Mouse (Mus musculus) right cerebral cortex, adult 2 months (tissue): ENCODE measurements around the gene Pde4b.
A peak's percentile ranks its signal among the peaks of the same experiment; 100 is the strongest.

ENCODE experiments used
- DNase-seq, 2 experiments: peaks; one replicate each; pipeline ENCODE4 v3.0.0; 2021 to 2022; ENCODE audit warnings: low spot score in 2 of 2

The Pde4b gene

GRCm38 (mm10) chr4:102397334-102397733, 310.0 kb downstream of the Pde4b start:
- DNase-seq, result peak in 1 of 2 experiments; percentile 14

DNA sequence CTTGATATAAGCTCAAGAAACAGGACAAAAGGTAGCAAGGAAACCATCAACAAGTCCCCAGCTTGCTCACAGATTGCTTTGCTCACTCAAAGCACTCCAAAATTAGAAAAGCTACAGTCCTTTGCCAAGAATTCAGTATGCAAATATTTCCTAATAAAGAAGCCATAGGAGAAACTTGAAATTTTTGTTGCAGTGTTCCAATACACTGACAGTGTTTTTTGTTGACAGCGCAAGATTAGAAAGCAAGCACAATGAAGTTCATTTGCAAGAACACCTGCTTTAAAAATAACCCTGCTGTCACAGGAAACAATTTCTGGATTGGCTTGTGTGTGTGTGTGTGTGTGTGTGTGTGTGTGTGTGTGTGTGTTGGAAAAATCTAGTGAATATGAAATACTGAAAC, 311.2 kb downstream of the Pde4b start:
- no peak for DNase-seq

DNA sequence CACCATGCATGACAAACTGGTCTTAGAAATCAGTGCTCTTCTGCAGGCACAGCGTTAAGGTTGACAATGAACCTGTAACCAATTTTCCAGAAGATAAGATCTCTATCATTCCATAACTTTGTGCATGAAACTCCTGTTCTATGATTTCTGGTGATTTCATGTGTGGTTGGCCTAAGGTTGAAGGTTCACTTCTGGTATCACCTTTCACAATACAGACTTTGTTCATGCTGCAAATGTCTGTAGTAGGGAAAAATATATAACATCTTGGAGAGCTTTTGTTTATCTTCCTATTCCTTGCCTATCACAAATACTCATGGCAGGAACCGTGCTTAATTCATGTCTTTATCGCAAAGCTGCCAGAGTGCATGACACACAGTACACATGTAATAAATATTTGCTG, 319.5 kb downstream of the Pde4b start:
- no peak for DNase-seq

GRCm38 (mm10) chr4:102408132-102408531, 320.8 kb downstream of the Pde4b start:
- DNase-seq, result no peak

DNA sequence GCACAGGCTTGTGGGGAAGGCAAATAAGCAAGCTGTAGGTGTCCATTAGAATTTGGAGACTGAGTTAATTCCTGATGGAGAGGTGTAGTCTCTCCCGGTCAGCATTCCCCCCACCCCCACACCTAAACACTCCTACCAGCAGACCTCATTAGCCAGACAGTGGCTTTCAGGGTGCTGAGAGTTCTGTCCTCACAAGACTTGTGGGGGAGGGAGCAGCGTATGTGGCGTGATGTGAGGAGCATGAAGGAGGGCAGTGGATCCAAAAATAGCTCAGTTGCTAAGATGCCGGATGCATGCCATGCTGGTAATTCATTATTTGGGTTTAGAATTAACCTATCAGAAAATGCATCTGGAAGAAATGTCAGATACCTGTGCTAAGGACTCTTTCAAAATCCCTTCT, 321.6 kb downstream of the Pde4b start:
- no peak for DNase-seq

DNA sequence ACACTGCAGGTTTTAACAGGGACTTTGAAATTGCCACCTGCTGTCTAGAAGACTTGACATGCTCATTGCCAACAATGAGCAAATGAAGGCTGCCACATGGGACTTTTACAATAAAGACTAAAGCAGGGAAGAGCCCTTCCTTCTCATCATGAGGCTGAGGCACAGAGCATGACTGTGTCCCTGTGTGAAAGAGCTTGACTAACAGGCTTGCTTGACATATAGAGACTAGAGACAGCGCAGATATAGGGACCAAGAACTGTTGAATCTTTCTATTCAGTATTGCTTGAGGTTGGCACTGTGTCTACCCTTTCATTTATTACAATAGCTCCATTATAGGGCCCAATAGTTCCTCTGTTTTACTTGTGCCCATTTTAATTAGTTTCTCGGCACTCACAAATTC, 325.8 kb downstream of the Pde4b start:
- no peak for DNase-seq

DNA sequence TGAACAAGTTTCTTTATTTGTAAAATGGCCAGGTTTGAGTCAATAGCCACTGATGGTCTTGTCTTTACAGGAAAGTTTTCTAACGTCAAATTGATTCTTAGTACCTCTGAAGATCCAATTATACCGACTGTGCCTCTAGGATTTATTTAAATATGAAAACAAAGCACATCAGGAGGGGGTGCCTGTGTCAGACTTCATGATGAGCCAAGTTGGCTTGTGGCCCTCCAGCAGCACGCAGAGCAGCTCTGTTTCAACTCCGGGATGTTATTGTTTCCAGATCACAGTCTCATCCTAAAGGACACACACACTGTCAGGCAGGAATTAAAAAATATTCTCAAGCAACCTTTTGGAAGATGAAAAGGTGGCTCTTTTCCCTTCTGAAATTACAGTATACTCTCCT, 326.5 kb downstream of the Pde4b start:
- DNase-seq, result no peak

- DNase-seq, result no peak
Measured at GRCm38 (mm10) chr4:102414610-102415009, 327.3 kb downstream of the Pde4b start.

DNA sequence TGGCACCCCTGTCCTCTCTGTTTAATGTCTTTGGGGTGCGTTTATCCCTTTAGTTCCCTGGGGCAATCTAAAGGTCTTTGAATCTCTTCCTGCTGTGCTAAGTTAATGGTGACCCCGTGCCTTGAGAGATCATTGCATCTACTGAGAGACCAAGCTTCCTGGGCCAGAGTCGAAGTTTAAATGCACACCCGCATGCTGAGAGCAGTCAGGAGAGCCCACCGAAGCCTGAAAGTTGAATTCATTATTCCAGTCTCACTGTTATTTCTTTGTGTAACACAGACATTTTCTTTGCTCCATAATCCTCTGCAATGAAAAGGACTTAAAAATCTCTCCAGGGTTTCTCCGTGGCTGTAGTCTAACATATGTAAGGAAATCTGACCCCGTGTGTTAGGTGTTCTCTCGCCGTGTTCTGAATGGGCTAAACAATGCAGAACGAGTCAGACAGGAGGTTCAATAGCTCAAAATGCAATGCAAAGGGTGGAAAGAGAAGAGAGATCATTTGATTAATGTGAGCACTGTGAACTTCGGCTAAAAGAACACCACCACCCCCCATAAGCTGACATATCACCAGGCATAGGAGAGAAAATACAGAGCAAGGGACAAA, 333.6 kb downstream of the Pde4b start:
- no peak for DNase-seq

DNA sequence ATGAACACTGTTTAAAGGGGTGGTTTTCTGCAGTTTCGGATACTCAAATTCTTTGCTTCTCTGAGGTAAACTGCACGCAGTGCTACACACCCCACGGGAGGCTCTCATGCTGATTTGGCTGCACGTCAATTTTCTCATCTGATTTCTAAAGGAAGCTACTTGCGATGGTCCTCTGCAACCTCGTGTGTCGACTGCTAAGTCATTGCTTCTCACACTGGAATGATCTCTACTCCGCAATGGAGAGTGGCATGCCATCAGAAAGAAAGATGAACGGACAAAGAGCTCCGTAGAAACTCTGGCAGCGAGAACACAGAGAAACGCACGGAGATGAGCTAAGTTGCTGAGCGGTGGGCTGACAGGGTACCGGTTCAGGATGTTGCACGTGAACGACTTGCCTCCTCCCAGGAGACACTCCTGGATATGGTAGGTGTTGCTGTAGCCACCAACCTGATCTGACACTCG, 334.1 kb downstream of the Pde4b start:
- peak; percentile 48 to 61 for DNase-seq

DNA sequence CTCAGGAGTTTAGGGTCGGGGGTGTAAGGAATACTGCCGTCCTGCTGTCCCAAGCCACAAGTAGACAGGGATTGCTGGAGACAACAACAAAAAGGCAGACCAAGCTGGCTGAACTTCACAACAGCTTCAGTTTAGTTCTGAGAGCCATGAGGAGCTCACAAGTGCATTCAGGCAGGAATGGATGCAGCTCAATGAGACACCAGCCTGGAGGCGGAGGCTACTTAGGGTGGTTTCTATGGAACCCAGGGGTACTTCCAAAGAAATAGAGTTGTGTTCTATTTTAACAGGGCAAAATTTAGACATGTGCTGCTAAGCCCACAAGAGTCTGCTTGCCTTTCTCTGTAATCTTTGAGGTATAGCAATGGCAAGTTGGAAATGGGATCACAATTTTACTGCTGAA, 336.8 kb downstream of the Pde4b start:
- peak in 1 of 2 experiments; percentile 26 for DNase-seq

GRCm38 (mm10) chr4:102425422-102425821, 338.1 kb downstream of the Pde4b start:
- DNase-seq, result no peak

GRCm38 (mm10) chr4:102429730-102430341, 342.5 kb downstream of the Pde4b start:
- DNase-seq, result no peak

- DNase-seq, result no peak
Measured at GRCm38 (mm10) chr4:102432040-102432782, 344.9 kb downstream of the Pde4b start.

GRCm38 (mm10) chr4:102439401-102440118, 352.2 kb downstream of the Pde4b start:
- no peak for DNase-seq

GRCm38 (mm10) chr4:102440119-102440481, 352.8 kb downstream of the Pde4b start:
- DNase-seq, result no peak

DNA sequence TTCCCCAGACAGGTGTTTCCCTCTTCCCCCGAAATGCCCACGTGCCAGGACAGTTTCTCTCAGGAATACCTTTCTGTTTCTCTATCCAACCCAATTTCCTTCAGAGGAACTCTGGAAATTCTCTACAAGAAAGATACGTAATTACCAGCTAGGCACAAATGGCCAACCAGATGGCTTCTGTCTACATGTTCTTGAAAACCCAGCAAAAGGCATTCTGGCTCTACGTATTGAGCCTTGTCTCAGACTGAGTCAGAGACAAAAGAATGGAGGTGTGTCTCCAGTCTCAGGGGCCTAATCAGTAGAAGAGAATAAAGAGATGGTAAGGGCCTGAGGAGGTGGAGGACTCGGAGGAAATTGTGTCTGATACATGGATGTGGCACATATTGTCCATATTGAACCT, 356.2 kb downstream of the Pde4b start:
- DNase-seq, result no peak

DNA sequence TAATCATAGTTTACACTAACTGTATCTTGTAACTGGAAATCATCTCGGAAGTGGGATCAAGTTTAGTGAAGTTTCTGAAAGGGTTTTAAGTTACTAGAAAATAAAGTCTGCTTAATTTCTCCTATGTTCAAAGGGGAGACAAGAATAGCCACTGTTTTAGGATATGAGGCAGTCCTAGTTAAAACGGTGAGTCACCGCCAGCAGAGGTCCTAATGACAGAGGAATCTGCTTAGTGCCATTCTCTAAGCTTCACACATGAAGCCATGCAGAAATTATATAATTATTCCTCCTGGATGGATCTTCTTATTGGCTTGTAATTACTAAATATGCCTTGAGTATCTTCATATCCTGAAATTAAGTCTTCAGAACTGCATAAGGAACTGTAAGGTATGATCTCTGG, 357.2 kb downstream of the Pde4b start:
- no peak for DNase-seq

GRCm38 (mm10) chr4:102446160-102446945, 359.0 kb downstream of the Pde4b start:
- DNase-seq, result no peak

DNA sequence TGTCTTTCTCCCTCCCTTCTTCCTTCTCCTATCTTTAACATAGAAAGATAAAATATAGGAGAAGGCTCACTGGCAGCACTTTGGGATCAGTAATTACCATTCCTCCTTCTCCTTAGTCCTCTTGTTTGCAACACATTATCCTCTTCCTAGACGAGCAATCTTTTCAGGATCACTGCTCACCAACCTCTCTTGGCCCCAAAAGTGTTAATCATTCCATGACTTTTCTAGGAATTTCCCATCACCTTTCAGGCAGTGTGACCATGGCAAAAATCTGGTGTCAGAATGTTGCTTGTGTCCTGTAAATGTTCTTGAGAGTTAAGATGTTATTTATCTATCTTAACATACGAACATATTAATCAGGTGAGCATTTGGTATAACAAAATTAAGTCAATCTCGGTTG, 369.1 kb downstream of the Pde4b start:
- DNase-seq, result no peak

DNA sequence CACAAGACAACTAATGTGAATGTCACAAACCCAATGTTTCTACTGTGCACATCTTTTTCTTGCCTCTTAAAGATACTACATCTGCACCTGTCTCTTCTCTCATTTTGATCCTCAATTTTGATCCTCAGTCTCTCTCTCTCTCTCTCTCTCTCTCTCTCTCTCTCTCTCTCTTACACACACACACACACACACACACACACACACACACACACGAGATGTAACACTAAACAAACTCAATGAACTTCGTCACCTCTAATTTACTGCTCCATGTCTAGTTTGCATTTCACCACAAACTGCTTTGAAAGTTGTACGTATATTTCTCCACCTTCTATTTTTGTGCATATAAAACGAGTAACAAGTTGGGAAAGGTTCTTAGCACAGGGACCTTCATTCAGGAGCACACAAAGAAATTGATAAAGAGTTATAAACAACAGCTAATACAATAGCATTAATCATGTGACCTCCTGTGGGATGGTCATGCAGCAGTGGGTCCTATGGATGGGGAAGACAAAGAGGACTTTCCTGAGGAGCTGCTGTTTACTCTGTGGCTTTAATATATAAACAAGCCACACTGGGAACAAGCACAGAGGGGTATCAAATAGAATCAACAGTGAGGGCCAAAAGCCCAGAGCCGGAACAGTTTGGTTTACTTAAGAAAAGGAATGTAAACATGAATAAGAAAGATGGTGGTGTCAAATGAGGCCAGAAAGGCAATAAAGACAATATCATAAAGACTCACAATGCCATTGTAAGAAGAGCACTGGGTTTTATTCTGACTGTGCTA, 372.1 kb downstream of the Pde4b start:
- DNase-seq, result no peak
